Mouse (Mus musculus): ENCODE measurements around the gene Abr. TPM values are rescaled to one million over a fixed set of nuclear protein-coding genes. Genes with fewer than 3 reads are reported as not detected.

Gene Abr
- total RNA-seq, 2 experiments from 2014 or later = 11.3 to 11.6 TPM

DNA sequence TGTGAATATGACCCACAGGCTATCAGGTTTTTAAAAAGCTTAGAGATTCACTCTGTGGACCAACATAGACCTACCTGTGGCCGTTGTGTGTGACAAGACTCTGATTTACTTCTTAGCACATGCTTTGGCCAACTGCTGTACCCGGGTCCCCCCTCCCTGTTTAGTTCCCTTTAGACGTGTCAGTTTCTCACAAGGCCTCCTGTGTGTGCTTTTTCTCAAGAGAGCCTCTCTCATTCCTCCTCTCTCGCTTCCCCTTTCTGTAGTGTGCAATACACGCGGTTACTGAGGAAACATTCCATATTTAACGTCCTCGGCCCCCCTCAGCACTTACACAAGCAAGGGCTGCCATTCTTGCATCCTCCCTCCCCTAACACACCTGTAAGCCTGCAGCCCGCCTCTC is 163.4 kb downstream of the Abr start:
- no peak for DNase-seq

DNA sequence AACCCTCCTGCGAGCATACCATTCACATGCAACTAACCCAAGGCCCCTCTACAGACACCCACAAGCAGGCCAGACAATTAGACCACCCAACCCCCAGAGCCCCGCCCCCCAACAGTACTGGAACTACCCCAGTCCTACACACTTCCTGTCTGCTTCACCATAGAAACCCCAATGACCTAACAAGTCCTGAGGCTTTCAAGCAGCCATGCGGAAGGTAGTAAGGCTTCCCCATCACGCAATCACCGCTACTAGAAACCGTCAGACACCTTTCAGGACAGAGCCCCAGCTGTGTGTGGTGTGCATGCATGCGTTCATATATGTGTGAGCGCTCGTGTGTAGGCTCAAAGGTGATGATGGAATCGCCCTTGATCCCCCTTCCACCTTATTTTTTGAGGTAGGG is 165.2 kb downstream of the Abr start:
- no peak for DNase-seq

DNA sequence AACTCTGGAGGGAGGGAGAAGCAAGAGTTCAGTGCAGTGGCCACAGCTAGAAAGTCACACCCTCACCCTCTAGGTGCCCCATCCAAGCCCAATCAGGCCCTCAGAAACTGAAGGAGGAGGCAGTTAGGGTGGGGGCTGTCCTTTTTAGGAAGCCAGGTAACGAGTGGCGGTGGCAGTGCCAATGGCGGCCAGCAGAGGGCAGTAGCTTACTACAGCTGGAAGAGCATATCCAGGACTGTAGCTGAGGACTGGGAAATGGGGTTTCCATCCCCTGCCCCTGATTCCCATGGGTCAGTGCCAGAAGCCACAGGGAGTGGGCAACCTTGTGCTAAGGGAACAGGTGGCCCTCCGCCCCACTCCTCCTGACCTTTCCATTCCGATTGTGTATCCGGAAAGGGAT is 165.9 kb downstream of the Abr start:
- peak; percentile 64 for DNase-seq

DNA sequence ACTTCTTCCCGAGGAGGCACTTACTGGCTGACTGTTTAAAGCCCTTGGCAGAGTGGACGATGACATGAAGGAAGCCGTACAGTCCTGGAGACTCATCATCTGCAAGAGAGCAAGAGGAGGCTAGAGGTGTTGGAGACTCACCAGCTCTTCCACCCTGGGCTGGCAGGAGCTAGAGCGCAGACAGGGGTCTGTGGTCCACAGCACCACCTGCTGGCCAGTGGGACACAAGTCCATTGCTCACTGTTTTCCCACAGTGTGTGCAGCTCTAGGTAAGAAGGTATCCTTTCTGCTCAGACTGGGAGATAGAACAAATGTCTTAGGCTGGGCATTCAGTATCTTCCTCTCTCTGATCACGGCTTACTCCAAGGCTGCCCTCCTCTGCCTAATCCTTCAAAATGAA is 167.6 kb downstream of the Abr start:
- peak; percentile 43 for DNase-seq

DNA sequence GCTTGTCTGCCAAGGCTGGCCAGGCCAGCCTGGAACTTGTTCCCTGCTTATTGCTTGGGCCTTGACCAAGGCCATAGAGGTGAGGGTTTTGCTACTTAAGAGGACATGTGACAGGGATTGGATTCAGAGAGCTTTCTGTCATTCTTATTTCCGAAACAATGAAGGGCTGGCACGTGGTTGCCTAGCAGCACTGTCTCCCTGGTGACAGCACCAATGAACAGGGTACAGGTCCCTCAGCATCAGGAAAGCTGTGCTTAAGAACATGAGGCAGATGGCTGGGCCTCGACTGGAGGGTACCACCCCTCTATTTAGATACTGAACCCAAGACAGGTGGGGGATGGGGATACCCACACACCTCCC is 171.9 kb downstream of the Abr start:
- no peak for DNase-seq

DNA sequence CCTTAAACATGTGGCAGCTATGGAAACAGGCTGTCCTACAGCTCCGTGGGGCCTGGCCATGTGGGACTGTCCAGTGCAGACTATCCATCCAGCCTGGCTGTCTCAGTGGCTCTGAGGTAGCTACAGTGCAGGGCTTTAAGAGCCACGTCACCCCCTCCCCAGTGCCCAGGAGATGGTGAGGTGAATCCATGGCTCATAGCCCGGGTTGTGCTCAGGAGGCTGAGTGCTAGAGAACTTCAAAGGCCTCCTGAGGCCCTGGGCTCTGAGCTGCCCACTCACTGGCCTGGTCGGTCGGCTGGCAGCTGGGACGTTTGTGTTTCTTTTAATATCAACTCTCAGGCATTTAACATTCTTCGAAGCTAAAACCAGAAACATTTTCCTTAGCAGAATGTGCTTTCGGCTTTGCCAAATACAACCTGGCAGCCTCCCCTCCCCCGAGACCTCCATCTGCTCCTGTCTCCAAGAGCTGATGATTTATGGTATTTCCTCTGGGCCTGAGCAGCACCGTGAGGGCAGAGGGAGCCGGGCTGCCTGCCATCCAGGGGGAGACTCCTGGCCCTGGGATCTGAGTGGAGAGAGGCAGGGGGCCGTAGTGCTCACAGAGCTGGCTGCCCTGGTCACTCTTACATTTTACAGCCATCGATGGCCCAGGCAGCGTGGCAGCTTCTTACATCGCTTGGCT is 172.5 kb downstream of the Abr start:
- peak; percentile 74 for DNase-seq

DNA sequence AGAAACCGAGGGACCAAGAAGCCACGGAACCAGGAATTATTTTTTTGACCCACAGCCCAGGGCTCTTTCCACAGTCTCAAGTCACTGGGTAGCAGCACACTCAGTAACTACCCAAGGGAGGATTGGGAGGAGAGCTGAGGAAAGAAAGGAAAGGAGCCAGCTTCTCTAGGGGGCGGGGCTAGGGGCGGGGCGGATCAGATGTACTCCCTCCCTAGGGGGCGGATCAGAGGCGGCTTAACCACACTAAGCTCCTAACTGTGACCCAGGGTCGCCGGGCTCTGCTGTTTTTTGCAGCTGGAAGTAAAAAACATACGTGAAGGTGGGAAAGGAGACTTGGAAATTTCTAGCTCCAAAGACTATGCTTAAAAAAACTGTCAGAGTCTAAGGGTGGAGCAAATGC is 175.9 kb downstream of the Abr start:
- DNase-seq = no peak

DNA sequence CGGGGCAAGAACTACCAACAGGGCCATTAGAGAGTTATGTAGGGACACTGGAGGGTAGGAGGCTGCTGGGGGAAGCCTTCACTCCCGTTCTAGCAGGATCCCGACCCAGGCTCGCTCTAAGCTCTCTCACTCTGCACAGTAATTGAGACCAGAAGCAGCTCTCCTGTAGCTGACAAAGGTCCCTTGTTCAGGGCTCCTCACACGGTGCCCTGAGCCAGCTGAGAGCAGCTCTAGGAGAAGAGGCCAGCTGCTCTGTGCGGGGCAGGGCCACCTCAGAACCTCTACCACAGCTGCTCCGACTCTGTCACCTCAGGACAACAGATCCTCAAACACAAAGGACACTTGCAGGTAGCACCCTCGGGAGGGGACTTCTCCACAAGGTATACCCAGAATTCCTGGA is 176.7 kb downstream of the Abr start:
- no peak for DNase-seq

DNA sequence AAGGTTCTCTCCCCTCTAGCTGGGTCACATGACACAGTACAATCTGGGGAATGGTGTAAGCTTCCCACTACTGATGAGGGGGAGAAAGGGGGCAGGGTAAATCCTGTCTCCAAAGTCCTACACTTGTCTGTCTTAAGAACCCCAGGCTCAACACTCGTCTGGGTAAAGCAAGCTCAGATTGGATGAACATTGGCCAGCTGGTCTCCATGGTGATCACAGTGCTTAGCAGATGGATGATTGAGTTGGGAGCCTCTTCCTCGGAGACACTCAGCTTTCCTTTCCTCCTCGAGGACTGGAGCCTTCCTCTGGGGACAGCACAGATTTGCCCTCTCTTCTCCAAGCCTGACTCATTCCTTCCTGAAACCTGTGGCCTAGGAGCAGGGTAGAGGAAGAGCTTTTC is 182.4 kb downstream of the Abr start:
- no peak for DNase-seq

DNA sequence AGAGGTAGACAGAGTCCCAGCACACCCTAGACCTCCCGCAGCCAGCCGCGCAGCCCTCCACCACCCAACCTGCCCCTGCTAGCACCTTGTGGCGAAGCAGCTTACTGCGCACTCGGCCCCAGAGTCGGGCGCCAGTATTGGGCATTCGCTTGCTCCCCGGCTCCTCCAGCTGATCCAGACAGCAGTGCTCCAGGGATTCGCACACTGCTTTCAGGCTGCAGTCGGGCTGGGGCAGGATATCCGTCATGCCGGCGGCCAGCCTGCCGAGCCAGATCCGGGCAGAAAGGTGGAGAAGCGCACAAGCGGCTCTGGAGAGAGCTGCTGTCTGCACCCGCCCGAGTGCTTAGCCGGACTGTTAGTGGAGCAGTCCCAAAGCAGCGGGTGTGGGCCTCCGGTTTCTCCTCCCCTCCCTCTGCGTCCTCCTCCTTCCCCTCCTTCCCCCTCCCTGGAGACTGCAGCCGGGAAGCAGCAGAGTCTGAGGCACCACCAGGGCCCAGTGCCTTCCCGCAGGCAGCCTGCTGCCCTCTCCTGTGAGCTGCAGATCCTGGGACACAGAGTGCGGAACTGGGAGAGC is 185.2 kb downstream of the Abr start:
- peak; percentile 77 for DNase-seq

DNA sequence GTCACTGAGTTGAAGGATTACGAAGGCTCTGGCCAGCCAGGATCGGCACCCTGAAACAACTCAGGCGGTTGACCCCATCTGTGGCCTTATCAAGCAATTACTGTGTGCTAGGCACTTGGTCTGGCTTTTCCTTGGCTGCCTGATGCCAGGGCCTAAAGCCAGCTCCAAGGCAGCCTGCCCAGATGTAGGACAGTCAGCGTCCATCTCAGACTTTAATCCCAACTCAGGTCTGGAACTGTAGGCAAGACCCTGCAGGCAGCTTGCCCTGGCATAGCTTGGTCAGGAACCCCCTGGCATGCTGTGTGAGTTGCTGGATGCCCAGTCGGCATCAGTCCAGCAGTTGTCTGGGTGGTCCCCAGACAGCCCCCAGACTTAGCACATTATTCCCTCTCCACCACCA is 186.1 kb downstream of the Abr start:
- peak; percentile 51 for DNase-seq

DNA sequence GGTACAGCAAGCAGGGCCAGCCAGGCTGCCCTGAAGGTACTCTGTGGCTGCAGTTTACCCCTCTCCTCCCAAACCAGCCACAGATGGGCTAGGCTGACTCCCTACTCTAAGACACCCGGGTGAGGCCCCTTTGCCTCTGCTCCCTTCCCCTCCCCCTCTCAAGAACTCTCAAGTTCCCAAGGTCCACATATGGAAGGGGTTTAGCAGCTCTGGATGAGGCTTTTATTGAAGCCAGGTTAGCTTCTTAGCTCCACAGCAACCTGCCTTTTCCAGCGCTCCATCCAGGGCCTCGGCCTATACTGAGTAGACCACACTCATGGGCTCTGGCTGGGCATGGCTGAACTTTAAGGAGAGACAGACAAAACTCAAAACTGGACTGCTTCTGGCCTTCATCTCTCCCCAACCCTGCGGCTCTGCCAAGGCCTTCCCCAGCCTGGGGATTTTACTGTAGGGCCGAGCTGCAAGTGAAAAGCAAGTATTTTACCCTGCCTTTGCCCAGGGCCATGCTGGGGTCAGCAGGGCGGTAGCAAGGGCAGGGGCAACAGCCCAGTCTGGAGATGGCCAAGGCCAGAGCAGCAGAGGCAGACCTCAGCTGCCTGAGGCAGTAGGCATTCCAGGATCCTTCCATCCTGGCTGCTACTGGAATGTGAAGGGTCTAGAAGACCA is 192.0 kb downstream of the Abr start:
- DNase-seq = no peak

DNA sequence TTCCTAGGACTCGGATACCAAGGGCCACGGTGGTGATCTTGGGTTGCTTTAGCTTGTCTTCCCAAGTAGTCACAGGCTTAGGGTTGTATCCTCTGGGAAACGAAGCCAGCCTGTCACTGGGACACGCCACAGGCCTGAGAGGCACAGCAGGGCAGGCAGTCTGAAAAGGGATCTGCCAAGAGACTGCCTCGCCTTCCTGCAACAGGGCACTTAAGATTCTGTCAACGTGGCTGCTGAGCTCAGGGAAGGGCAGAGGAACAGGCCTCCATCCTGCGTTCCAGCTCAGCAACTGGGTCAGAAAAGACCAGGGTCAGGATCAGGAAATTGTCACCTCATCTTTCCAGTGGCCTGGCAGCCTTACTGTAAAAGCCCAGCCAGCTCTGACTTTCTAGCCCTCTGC is 192.6 kb downstream of the Abr start:
- DNase-seq = peak; percentile 44

DNA sequence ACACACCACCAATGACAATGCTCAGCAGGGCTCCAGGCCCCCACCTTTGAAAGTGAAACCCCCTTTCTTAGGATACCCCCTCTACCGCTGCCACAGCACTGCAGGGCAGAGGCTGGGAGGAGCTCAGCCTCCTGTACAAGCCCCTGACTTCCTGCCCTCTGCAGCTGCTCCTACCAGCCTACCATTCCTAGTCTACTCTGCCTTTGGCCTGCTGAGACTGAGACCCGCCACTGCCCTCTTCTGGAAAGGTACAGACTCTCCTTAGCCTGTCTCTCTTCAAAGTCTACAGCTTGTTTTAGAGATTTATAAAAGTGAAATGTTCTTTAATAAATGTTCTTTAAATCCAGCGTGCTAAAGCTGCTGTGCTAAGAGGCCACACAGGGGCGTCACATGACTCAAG is 193.1 kb downstream of the Abr start:
- no peak for DNase-seq

DNA sequence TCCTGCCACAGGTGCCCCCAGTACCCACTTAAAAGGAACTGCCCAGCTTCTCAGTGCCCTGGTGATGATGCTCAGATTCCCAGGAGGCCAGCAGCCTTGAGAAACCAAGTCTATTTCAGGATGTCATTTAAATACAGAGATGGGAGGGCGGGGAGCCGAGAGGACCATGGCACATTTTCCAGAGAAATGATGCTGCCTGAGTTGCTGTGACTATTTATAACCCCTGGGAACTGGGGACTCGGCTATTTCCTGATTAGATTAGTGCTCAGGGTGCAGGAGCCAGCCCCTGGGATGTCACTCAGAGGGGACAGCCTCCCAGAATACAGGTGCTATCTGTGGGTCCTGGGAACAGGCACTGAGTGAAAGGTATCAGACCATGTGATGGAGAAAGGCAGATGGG is 194.3 kb downstream of the Abr start:
- DNase-seq = no peak

DNA sequence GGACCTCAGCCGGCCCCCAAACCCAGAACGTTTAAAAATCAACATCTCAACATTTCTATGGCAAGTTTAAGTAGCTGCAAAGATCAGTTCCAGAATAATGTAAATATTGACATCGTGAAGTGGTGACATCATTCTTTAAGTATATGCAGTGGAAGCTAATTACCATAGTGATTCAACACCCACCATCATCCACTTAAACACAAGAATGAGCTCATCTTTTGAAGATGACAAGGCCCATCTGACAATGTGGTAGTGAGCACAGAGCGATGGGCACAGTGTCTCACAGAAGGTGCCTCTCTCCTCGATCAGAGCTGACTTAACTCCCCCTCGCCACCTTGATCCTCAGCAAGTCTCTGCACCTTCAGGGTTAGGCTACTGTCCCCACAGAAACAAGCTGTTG is 196.4 kb downstream of the Abr start:
- DNase-seq = no peak

DNA sequence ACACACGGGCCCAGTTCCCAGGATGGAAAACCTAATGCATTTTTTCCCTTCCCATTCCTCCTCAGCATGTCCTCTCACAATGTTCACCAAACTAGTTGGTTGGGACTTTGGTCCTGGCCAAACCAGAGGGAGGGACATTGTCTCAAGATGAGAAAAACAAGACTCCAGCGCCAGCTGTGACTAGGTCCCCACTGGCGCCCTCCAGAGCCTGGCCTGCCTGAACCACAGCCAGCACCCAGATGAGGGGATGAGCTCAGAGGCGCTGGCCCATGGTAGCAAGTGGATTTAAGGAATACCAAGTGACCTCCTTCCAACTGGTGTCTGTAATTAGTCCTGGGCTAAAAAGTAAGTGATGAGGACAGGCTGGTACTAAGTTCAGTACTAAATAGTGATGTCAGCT is 201.2 kb downstream of the Abr start:
- peak; percentile 35 for DNase-seq

DNA sequence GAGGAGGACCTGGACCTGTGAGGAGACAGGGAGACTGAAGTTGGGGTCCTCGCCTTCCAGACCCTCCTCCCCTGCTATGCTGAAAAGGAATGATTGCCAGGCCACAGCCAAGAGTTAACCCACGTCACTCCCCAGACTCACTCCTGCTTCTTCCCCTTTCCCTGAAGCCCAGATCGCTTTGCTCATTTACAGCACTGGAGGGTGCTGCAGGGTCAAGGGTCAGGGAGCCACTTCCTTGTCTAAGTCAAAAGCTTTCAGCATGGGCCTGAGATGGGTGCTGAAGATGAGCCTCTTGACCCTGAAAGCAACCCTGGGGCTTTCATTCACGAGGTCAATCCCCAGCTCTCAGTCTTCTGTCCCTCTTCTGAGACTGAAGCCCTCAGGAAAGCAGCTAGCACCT is 202.9 kb downstream of the Abr start:
- DNase-seq = no peak

DNA sequence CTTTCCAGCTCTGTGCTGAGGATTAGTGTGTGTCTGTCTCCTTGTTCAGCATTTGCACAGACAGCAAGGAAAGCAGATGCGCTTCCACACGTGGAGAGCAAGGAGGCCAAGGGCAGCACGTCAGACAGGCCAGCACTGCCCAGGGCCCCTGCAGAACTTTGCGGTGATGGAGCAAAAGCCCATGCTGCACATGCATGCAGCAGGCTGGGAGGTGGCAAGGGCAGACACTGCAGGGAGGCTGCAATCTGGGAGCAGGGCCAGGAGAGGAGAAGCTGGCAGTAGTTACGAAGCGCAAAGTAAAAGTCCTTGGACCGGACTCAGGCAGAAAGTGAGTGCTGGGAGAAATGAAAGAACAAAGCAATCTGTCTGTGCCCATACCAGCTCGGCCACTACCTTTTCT is 203.7 kb downstream of the Abr start:
- DNase-seq = no peak

DNA sequence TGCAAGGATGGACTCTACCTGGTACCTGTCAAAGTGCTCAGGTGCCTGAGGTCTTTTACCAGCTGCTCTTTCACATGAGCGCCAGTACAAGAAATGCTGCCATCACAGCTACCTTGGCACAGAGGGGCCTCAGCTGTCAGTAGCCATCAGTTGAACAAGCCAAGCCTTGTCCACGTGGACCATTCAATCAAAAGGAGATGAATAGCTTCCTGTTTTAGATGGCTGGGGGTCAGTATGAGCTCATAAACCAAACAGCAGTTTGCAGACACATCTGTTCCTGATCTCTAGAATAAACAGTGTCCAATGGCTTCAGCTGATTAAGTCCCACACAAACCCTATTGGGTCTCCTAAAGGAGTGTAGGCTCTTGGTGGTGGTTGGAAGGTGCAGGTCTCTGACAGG is 206.1 kb downstream of the Abr start:
- DNase-seq = no peak

DNA sequence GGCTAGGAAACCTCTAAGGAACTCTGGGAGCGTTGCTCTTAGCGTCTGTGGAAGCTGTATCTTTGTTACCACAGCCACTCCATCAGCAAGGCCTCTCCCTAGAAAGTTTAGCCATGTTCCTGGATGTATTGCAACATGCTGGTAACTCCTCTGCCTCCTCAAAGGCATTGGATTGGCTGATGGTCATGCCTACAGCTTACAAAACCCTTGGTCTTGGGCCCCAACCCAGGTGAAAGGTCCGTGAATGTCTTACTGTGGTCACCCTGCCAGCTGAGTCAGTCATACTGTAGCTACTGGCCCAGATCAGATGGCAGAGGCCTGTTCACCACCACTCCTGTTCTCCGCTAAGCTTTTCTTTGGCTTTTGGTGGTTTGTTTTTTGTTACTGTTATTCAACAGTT is 207.1 kb downstream of the Abr start:
- peak; percentile 55 for DNase-seq

DNA sequence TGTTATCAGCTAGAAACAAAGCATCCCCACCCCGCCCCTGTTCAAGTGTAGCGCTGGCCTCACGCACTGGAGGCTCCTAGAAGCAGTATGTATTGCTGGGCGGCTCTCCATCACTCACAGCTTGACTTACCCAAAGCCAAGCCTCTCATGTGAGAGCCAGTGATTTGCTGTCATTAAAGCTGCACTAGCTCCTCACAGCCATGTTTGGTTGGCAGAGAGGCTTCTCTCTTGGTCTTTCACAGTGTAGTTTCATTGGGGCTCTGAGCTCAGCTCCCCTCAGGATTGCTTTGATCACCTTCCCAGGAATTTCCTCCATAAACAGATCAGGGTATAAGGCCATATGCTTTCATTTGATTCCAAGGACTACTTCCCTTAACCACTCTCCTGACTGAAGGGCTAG is 208.9 kb downstream of the Abr start:
- no peak for DNase-seq

DNA sequence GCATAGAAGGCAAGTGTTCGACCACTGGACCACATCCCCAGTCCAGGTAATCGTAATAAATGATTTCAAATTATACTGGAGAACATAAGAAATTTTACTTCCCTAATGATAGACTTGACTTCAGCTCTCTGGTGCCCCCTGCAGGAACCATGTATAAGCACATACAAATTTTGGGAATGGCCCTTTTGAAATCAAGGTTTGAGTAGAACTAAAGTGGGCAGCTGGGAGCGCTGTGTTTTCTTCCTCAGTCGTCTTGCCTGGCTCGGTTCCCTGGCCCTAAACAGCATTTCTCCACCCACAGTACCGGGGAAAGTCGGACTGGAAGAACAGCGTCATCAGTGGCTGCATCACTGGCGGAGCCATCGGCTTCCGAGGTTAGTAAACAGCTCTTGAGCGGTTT is 211.3 kb downstream of the Abr start:
- no peak for DNase-seq

All from gastrocnemius, postnatal 25 days (tissue).